Mouse (Mus musculus): ENCODE measurements around the gene Hist1h2bh. TPM values are rescaled to one million over a fixed set of nuclear protein-coding genes. Genes with fewer than 3 reads are reported as not detected.

Gene Hist1h2bh
- polyA plus RNA-seq, 1 experiment: 4.2 TPM

DNA sequence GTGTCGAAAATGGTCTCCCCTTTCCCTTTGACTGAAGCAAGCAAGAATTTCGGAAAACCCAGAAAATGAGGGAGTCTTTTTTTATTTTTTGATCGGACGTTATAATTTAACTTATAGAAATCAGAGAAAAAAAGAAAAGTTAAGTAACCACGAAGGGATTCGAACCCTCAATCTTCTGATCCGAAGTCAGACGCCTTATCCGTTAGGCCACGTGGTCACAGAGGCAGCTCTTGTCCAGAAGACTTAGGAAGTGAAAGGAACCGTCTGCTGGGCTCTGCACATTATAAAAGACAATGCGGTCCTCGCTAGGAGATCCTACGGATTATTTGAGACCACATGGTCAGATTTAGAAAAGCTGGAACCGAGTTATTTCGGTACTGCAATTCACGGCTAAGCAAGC lies 16.9 kb downstream of the Hist1h2bh start:
- peak overlapping the region; percentile 90 for H3K9ac ChIP-seq (ENCODE audit: low read depth, poor library complexity, severe bottlenecking)
- H3K36me3 ChIP-seq (ENCODE audit: control insufficient read depth, insufficient read depth, low read length, poor library complexity, severe bottlenecking): no peaks in the 10 kb centered on the region
- no peaks in the 10 kb centered on the region for H3K4me1 ChIP-seq (ENCODE audit: control insufficient read depth, insufficient read depth, low read length)
- peak overlapping the region; percentile 88 for H3K4me3 ChIP-seq (ENCODE audit: low read depth, low read length)
- H3K27ac ChIP-seq (ENCODE audit: insufficient read depth, low read length): no peak overlapping the region
- no peaks in the 10 kb centered on the region for H3K9me3 ChIP-seq (replicated peaks; ENCODE audit: control insufficient read depth, insufficient read depth, low read length, poor library complexity, severe bottlenecking)
- no peaks in the 10 kb centered on the region for H3K27me3 ChIP-seq (ENCODE audit: control insufficient read depth, insufficient read depth, low read length, poor library complexity, severe bottlenecking)
- TF ChIP-seq CTCF (IDR thresholded peaks at IDR 0.05; ENCODE audit: low read depth, low read length): no peak
- 0 out of 2 replicates have a peak, but pooled peaks have one; percentile 8 for TF ChIP-seq EP300 (IDR thresholded peaks at IDR 0.05; ENCODE audit: insufficient read depth, low read depth, low read length)

GRCm38 (mm10) chr13:23525901-23526300 lies 17.3 kb downstream of the Hist1h2bh start:
- no peak for TF ChIP-seq POLR2A (IDR thresholded peaks at IDR 0.05; ENCODE audit: insufficient read depth, low read length)
- peak overlapping the region; percentile 90 for H3K9ac ChIP-seq (ENCODE audit: low read depth, poor library complexity, severe bottlenecking)

GRCm38 (mm10) chr13:23524654-23525053 lies 18.5 kb downstream of the Hist1h2bh start:
- Histone ChIP-seq H3K4me1 (ENCODE audit: control insufficient read depth, insufficient read depth, low read length) (no peaks in the 10 kb centered on the region), H3K36me3 (ENCODE audit: control insufficient read depth, insufficient read depth, low read length, poor library complexity, severe bottlenecking) (no peaks in the 10 kb centered on the region), H3K27me3 (ENCODE audit: control insufficient read depth, insufficient read depth, low read length, poor library complexity, severe bottlenecking) (no peaks in the 10 kb centered on the region), H3K27ac (ENCODE audit: insufficient read depth, low read length) (no peak overlapping the region), H3K9me3 (replicated peaks; ENCODE audit: control insufficient read depth, insufficient read depth, low read length, poor library complexity, severe bottlenecking) (no peaks in the 10 kb centered on the region), H3K4me3 (ENCODE audit: low read depth, low read length) (no peak overlapping the region), H3K9ac (ENCODE audit: low read depth, poor library complexity, severe bottlenecking) (no peak overlapping the region)
- peak; percentile 72 for TF ChIP-seq CTCF (IDR thresholded peaks at IDR 0.05; ENCODE audit: low read depth, low read length)
- TF ChIP-seq POLR2A (IDR thresholded peaks at IDR 0.05; ENCODE audit: insufficient read depth, low read length): no peak

More at GRCm38 (mm10) chr13:23525901-23526300, 17.3 kb downstream of the Hist1h2bh start:
- Histone ChIP-seq H3K9me3 (replicated peaks; ENCODE audit: control insufficient read depth, insufficient read depth, low read length, poor library complexity, severe bottlenecking) (no peaks in the 10 kb centered on the region), H3K27me3 (ENCODE audit: control insufficient read depth, insufficient read depth, low read length, poor library complexity, severe bottlenecking) (no peaks in the 10 kb centered on the region), H3K4me1 (ENCODE audit: control insufficient read depth, insufficient read depth, low read length) (no peaks in the 10 kb centered on the region), H3K4me3 (ENCODE audit: low read depth, low read length) (peak overlapping the region; percentile 88), H3K36me3 (ENCODE audit: control insufficient read depth, insufficient read depth, low read length, poor library complexity, severe bottlenecking) (no peaks in the 10 kb centered on the region), H3K27ac (ENCODE audit: insufficient read depth, low read length) (no peak overlapping the region; the same call in 1 of the 2 replicates)

- TF ChIP-seq EP300 (IDR thresholded peaks at IDR 0.05; ENCODE audit: insufficient read depth, low read depth, low read length) (no peak), POLR2A (IDR thresholded peaks at IDR 0.05; ENCODE audit: insufficient read depth, low read length) (no peak), CTCF (IDR thresholded peaks at IDR 0.05; ENCODE audit: low read depth, low read length) (no peak)
- Histone ChIP-seq H3K36me3 (ENCODE audit: control insufficient read depth, insufficient read depth, low read length, poor library complexity, severe bottlenecking) (no peaks in the 10 kb centered on the region), H3K27me3 (ENCODE audit: control insufficient read depth, insufficient read depth, low read length, poor library complexity, severe bottlenecking) (no peaks in the 10 kb centered on the region), H3K4me1 (ENCODE audit: control insufficient read depth, insufficient read depth, low read length) (no peaks in the 10 kb centered on the region), H3K4me3 (ENCODE audit: low read depth, low read length) (no peak overlapping the region), H3K9ac (ENCODE audit: low read depth, poor library complexity, severe bottlenecking) (no peak overlapping the region), H3K27ac (ENCODE audit: insufficient read depth, low read length) (no peak overlapping the region), H3K9me3 (replicated peaks; ENCODE audit: control insufficient read depth, insufficient read depth, low read length, poor library complexity, severe bottlenecking) (no peaks in the 10 kb centered on the region)
These were observed 19.2 kb downstream of the Hist1h2bh start for GRCm38 (mm10) chr13:23523976-23524375.

DNA sequence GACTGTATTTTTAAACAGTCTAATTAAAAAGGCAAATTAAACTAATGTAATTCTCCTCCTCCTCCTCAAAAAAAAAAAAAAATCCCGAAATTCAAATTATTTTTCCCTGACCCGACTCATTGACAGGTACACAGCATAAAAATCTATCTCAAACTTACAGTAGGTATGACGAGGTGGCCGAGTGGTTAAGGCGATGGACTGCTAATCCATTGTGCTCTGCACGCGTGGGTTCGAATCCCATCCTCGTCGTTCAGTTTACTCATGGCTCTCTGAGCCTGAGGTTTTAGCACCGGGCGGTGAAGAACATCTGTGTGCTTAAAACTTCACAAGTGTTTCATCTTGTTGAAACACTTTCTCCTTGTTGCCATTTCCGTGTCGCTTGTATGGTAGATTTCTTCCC lies 21.5 kb downstream of the Hist1h2bh start:
- Histone ChIP-seq H3K4me1 (ENCODE audit: control insufficient read depth, insufficient read depth, low read length) (no peaks in the 10 kb centered on the region), H3K9ac (ENCODE audit: low read depth, poor library complexity, severe bottlenecking) (peak overlapping the region; percentile 58; the same call in 1 of the 2 replicates), H3K9me3 (replicated peaks; ENCODE audit: control insufficient read depth, insufficient read depth, low read length, poor library complexity, severe bottlenecking) (no peaks in the 10 kb centered on the region), H3K27ac (ENCODE audit: insufficient read depth, low read length) (no peak overlapping the region), H3K4me3 (ENCODE audit: low read depth, low read length) (no peak overlapping the region), H3K27me3 (ENCODE audit: control insufficient read depth, insufficient read depth, low read length, poor library complexity, severe bottlenecking) (no peaks in the 10 kb centered on the region), H3K36me3 (ENCODE audit: control insufficient read depth, insufficient read depth, low read length, poor library complexity, severe bottlenecking) (no peaks in the 10 kb centered on the region)
- TF ChIP-seq CTCF (IDR thresholded peaks at IDR 0.05; ENCODE audit: low read depth, low read length) (no peak), POLR2A (IDR thresholded peaks at IDR 0.05; ENCODE audit: insufficient read depth, low read length) (no peak), EP300 (IDR thresholded peaks at IDR 0.05; ENCODE audit: insufficient read depth, low read depth, low read length) (0 out of 2 replicates have a peak, but pooled peaks have one; percentile 12)

DNA sequence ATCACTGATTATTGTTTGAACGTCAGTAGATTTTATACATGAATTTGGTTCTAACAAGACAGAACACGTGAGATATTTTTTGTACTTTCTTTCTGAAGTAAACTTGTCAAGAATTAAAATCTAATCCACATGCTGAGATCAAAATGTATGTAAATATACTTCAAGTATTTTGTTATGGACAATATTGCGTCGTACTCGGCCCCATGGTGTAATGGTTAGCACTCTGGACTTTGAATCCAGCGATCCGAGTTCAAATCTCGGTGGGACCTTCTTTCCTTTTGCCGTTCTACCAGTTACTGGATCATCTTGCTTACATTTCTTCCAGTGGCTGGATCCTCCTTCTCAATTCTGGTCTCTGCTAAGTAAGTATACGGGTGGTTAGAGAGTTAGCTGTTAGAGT lies 23.8 kb downstream of the Hist1h2bh start:
- TF ChIP-seq EP300 (IDR thresholded peaks at IDR 0.05; ENCODE audit: insufficient read depth, low read depth, low read length): no peak
- TF ChIP-seq POLR2A (IDR thresholded peaks at IDR 0.05; ENCODE audit: insufficient read depth, low read length): no peak
- no peak for TF ChIP-seq CTCF (IDR thresholded peaks at IDR 0.05; ENCODE audit: low read depth, low read length)
- Histone ChIP-seq H3K27ac (ENCODE audit: insufficient read depth, low read length) (peak overlapping the region; percentile 78), H3K9ac (ENCODE audit: low read depth, poor library complexity, severe bottlenecking) (peak overlapping the region; percentile 96), H3K36me3 (ENCODE audit: control insufficient read depth, insufficient read depth, low read length, poor library complexity, severe bottlenecking) (no peaks in the 10 kb centered on the region), H3K4me3 (ENCODE audit: low read depth, low read length) (peak overlapping the region; percentile 34), H3K27me3 (ENCODE audit: control insufficient read depth, insufficient read depth, low read length, poor library complexity, severe bottlenecking) (no peaks in the 10 kb centered on the region), H3K4me1 (ENCODE audit: control insufficient read depth, insufficient read depth, low read length) (no peaks in the 10 kb centered on the region), H3K9me3 (replicated peaks; ENCODE audit: control insufficient read depth, insufficient read depth, low read length, poor library complexity, severe bottlenecking) (no peaks in the 10 kb centered on the region)
